Mouse (Mus musculus): ENCODE results near the gene Smg1.

- TF ChIP-seq CTCF (IDR thresholded peaks at IDR 0.05; ENCODE audit: insufficient read depth, low read length) (no peak), POLR2A (IDR thresholded peaks at IDR 0.05; ENCODE audit: borderline replicate concordance, extremely low read depth, low read depth, low read length) (no peak)
Observed at GRCm38 (mm10) chr7:118282543-118282942, 39.1 kb upstream of the Smg1 start.
